Mouse (Mus musculus) E14TG2a.4 (cell line): ENCODE results near the gene Esr1.

ENCODE experiments used
- CTCF ChIP-seq: conservative IDR thresholded peaks from 2 replicates; pipeline ENCODE4 v1.5.1; 2014; ENCODE audit warnings: low read length
- NANOG ChIP-seq: IDR thresholded peaks from 2 replicates; pipeline ENCODE4 v1.6.1; 2014; ENCODE audit warnings: borderline replicate concordance, low read length, mixed read lengths

- TF ChIP-seq CTCF (no peak), NANOG (no peak)
These were observed 29.5 kb upstream of the Esr1 start for GRCm38 (mm10) chr10:4581905-4582304.
